Comparison of ENCODE assay signal across 11 mouse cellular contexts in the genomic region with DNA sequence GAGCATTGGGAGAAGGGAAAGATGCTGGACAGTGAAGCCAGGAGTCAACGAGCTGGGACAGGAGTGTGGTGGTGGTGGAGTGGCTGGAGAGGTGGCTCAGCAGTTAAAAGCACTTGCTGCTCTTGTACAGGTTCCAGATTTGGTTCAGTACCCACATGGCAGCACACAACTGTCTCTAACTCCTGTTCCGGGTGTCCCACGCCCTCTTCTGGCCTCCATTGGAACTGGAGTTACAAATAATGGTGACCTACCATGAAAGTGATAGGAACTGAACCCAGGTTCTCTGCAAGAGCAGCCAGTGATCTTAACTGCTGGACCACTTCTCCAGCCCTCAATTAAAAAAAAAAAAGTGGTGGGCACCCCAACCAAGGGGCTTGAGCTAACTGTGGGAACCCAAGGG. TPM values are rescaled to one million over a fixed set of nuclear protein-coding genes. Genes with fewer than 3 reads are reported as not detected.
DNase-seq lines count a peak whose midpoint lies in the region; TF ChIP-seq lines count a peak whose summit lies in the region.
"Had no signal": no experiment of that assay in that cellular context is flagged by ENCODE, and none has a peak within 500 bp of the region (broad histone marks: within the 10 kb centered on the region; RNA-seq: fewer than 3 reads in every experiment).

No protein-coding gene starts in this region.

- H3K27me3 ChIP-seq in heart, adult 2 months (ENCODE audit: control insufficient read depth, insufficient read depth, low read length), result no peaks in the 10 kb centered on the region
- no peaks in the 10 kb centered on the region for H3K27me3 ChIP-seq in spleen, adult 2 months (ENCODE audit: control insufficient read depth, insufficient read depth, low read length)
- H3K27me3 ChIP-seq: forebrain, embryonic 12.5 days; neural tube, embryonic 13.5 days had no signal

- TF ChIP-seq CTCF in heart, adult 2 months (IDR thresholded peaks at IDR 0.05), result peak; percentile 38
- TF ChIP-seq CTCF in spleen, adult 2 months (IDR thresholded peaks at IDR 0.05; ENCODE audit: extremely low read depth, insufficient read depth, insufficient read length, insufficient replicate concordance), result peak; percentile 20; the same call in 1 of the 2 replicates
- TF ChIP-seq CTCF in cortical plate, adult 2 months (IDR thresholded peaks at IDR 0.05; ENCODE audit: extremely low read depth, insufficient read depth, low read length), result 0 out of 2 replicates have a peak, but pooled peaks have one; percentile 2

- H3K79me2 ChIP-seq in heart, adult 2 months (replicated peaks; ENCODE audit: control insufficient read depth, insufficient read depth, low read length), result no peaks in the 10 kb centered on the region

- no peak for TF ChIP-seq POLR2A in heart, adult 2 months (IDR thresholded peaks at IDR 0.05; ENCODE audit: insufficient read depth, low read depth, low read length)
- no peak for TF ChIP-seq POLR2A in spleen, adult 2 months (IDR thresholded peaks at IDR 0.05; ENCODE audit: low read depth, low read length)
- TF ChIP-seq POLR2A in cortical plate, adult 2 months (IDR thresholded peaks at IDR 0.05; ENCODE audit: extremely low read depth, insufficient read depth, low read length), result no peak

- no peaks in the 10 kb centered on the region for H3K36me3 ChIP-seq in heart, adult 2 months (ENCODE audit: control insufficient read depth, insufficient read depth, low read length)
- peaks cover 10% of the 10 kb centered on the region; the same call in 1 of the 2 replicates for H3K36me3 ChIP-seq in spleen, adult 2 months (ENCODE audit: control insufficient read depth, insufficient read depth, low read length)

- TF ChIP-seq EP300 in heart, adult 2 months (IDR thresholded peaks at IDR 0.05; ENCODE audit: insufficient read depth, low read depth, low read length), result no peak

- H3K9ac ChIP-seq in heart, adult 2 months (ENCODE audit: low read depth, low read length), result no peak overlapping the region
- H3K9ac ChIP-seq: forebrain, embryonic 12.5 days; neural tube, embryonic 13.5 days had no signal

- no peak overlapping the region for H3K27ac ChIP-seq in heart, adult 2 months
- no peak overlapping the region for H3K27ac ChIP-seq in spleen, adult 2 months (ENCODE audit: insufficient read depth, low read length)
- H3K27ac ChIP-seq in cortical plate, adult 2 months (ENCODE audit: insufficient read depth, low read length), result no peak overlapping the region
- H3K27ac ChIP-seq: forebrain, embryonic 12.5 days; neural tube, embryonic 13.5 days had no signal

- peaks cover under 1% of the 10 kb centered on the region; the same call in 1 of the 2 replicates for H3K4me1 ChIP-seq in heart, adult 2 months (ENCODE audit: control insufficient read depth, insufficient read depth, low read length)
- peaks cover 2% of the 10 kb centered on the region; the same call in 1 of the 2 replicates for H3K4me1 ChIP-seq in spleen, adult 2 months (ENCODE audit: control insufficient read depth, insufficient read depth, insufficient read length)
- H3K4me1 ChIP-seq in cortical plate, adult 2 months (ENCODE audit: control insufficient read depth, insufficient read depth, low read length), result peaks cover 2% of the 10 kb centered on the region; the same call in 1 of the 2 replicates

- WGBS in heart, adult 2 months, result 38% methylated on average over 3 of the region's 3 CpGs
- 38% methylated on average over 3 of the region's 3 CpGs for WGBS in spleen, adult 2 months

- no peak for DNase-seq in heart, adult 2 months
- no peak for DNase-seq in heart, postnatal 10 days
- no peak for DNase-seq in spleen, adult 2 months (ENCODE audit: low read depth in 1 of 2, low spot score in 2 of 2)
- DNase-seq in spleen, adult 12 weeks (ENCODE audit: low spot score), result no peak
- peak; percentile 33 for DNase-seq in thymus, postnatal 25 days
- no peak for DNase-seq in ovary, postnatal 10 days (ENCODE audit: low spot score)
- no peak for DNase-seq in cerebellum, postnatal 10 days
- DNase-seq: cerebellum, postnatal 25 days had no signal

- intact Hi-C loops in heart, adult 2 months (cut with DNase I), result no loop called here
- intact Hi-C loops in heart, postnatal 10 days (cut with DNase I), result no loop called here

- H3K4me3 ChIP-seq in heart, adult 2 months, result no peak overlapping the region
- H3K4me3 ChIP-seq in spleen, adult 2 months (ENCODE audit: extremely low read depth, insufficient read depth, insufficient read length), result no peak overlapping the region
- no peak overlapping the region for H3K4me3 ChIP-seq in cortical plate, adult 2 months (ENCODE audit: insufficient read depth, low read length)
- H3K4me3 ChIP-seq: forebrain, embryonic 12.5 days; neural tube, embryonic 13.5 days had no signal

RNA-seq across cellular contexts. Expression of gene Ddb1, which starts 6.9 kb away (rescaled TPM):
- total RNA-seq in heart, adult 2 months (2021), result 100 to 1,000 TPM; 133 to 153 TPM
- 71.1 and 114 TPM in 2 replicates for polyA plus RNA-seq in heart, adult 2 months (2012; rRNA removed)
- 100 to 1,000 TPM; 216 to 231 TPM for total RNA-seq in heart, postnatal 10 days (2021)
- 53.3 and 59.0 TPM in 2 replicates for polyA plus RNA-seq in spleen, adult 2 months (2012; rRNA removed)
- 120 and 123 TPM in 2 replicates for polyA plus RNA-seq in cortical plate, adult 2 months (2012; rRNA removed)

RNA-seq across cellular contexts. Expression of gene Tkfc, which starts 7.3 kb away (rescaled TPM):
- 1 to 10 TPM; 8.2 to 9.6 TPM for total RNA-seq in heart, adult 2 months (2021)
- polyA plus RNA-seq in heart, adult 2 months (2012; rRNA removed), result 7.4 and 9.1 TPM in 2 replicates
- 10 to 100 TPM; 10.3 to 11.1 TPM for total RNA-seq in heart, postnatal 10 days (2021)
- polyA plus RNA-seq in spleen, adult 2 months (2012; rRNA removed), result 4.6 and 5.4 TPM in 2 replicates
- 16.4 and 17.3 TPM in 2 replicates for polyA plus RNA-seq in cortical plate, adult 2 months (2012; rRNA removed)

RNA-seq across cellular contexts. Expression of gene Tmem138, which starts 21.0 kb away (rescaled TPM):
- total RNA-seq in heart, adult 2 months (2021), result 1 to 10 TPM; 1.9 to 2.7 TPM
- polyA plus RNA-seq in heart, adult 2 months (2012; rRNA removed), result 6.2 and 6.7 TPM in 2 replicates
- 1 to 10 TPM; 4.3 to 4.8 TPM for total RNA-seq in heart, postnatal 10 days (2021)
- polyA plus RNA-seq in spleen, adult 2 months (2012; rRNA removed), result 7.3 and 8.6 TPM in 2 replicates
- 19.1 and 20.1 TPM in 2 replicates for polyA plus RNA-seq in cortical plate, adult 2 months (2012; rRNA removed)

RNA-seq across cellular contexts. Expression of gene Cyb561a3, which starts 21.2 kb away (rescaled TPM):
- total RNA-seq in heart, adult 2 months (2021), result 10 to 100 TPM; 11.3 TPM
- polyA plus RNA-seq in heart, adult 2 months (2012; rRNA removed), result 24.3 and 32.2 TPM in 2 replicates
- 10 to 100 TPM; 11.5 to 11.8 TPM for total RNA-seq in heart, postnatal 10 days (2021)
- polyA plus RNA-seq in spleen, adult 2 months (2012; rRNA removed), result 214 and 230 TPM in 2 replicates
- 15.1 and 15.5 TPM in 2 replicates for polyA plus RNA-seq in cortical plate, adult 2 months (2012; rRNA removed)

RNA-seq across cellular contexts. Expression of gene Vwce, which starts 35.8 kb away (rescaled TPM):
- total RNA-seq in heart, adult 2 months (2021), result not detected
- polyA plus RNA-seq in heart, adult 2 months (2012; rRNA removed), result not detected in 2 replicates
- total RNA-seq in heart, postnatal 10 days (2021), result under 1 TPM; 0.26 to 0.27 TPM
- 0.07 and 0.21 TPM in 2 replicates for polyA plus RNA-seq in spleen, adult 2 months (2012; rRNA removed)
- polyA plus RNA-seq in cortical plate, adult 2 months (2012; rRNA removed), result 0.68 and 0.81 TPM in 2 replicates
